Mouse (Mus musculus) adrenal gland, adult 18-20 months (tissue): ENCODE results near the gene Tmem8b. TPM values are rescaled to one million over a fixed set of nuclear protein-coding genes. Genes with fewer than 3 reads are reported as not detected.

ENCODE experiments used
- microRNA-seq, 2 experiments: library from miRNA; unstranded; fragments of <30 nt; microRNA quantifications; one replicate each; pipeline ENCODE4 v1.2.0; 2021; ENCODE audit warnings: borderline number of aligned reads in 2 of 2
- total RNA-seq, 2 experiments: library from RNA; stranded (reverse); gene quantifications; 1 replicate in 1 of 2; 2 replicates in 1 of 2; pipeline ENCODE4 v1.2.3; 2021

Tmem8b gene
- total RNA-seq, 2 experiments from 2014 or later, result 5.2 to 7.5 TPM

Small RNA genes lying within 50 kb of the gene (microRNA-seq; reads per million reads assigned to microRNA genes)
- 0.47 to 1.8 reads per million in 2 experiments for gene Gm25262

Other genes starting within 250 kb of the Tmem8b start
- not detected for gene Fam166b, start 239.8 kb upstream of the Tmem8b start, total RNA-seq
- 10 to 100 TPM; 67.6 to 72.3 TPM for gene Tesk1, start 227.0 kb upstream of the Tmem8b start, total RNA-seq
- 1 to 10 TPM; 2.6 to 2.8 TPM for gene Cd72, start 214.3 kb upstream of the Tmem8b start, total RNA-seq
- gene Sit1, start 185.2 kb upstream of the Tmem8b start, total RNA-seq, result under 1 TPM in 1 of 2 experiments, not detected in 1; 0.38 TPM
- 10 to 100 TPM; 49.7 to 58.0 TPM for gene Ccdc107, start 176.1 kb upstream of the Tmem8b start, total RNA-seq
- 1 to 10 TPM; 1.1 to 1.9 TPM for gene Arhgef39, start 169.3 kb upstream of the Tmem8b start, total RNA-seq
- under 1 TPM; 0.56 to 0.61 TPM for gene Car9, start 162.0 kb upstream of the Tmem8b start, total RNA-seq
- gene Tpm2, start 145.2 kb upstream of the Tmem8b start, total RNA-seq, result 10 to 100 TPM; 33.4 to 61.7 TPM
- gene Creb3, start 106.6 kb upstream of the Tmem8b start, total RNA-seq, result 100 to 1,000 TPM in 1 of 2 experiments, 10 to 100 TPM in 1; 95.8 to 144 TPM
- 100 to 1,000 TPM; 167 to 208 TPM for gene Tln1, start 106.3 kb upstream of the Tmem8b start, total RNA-seq
- 10 to 100 TPM; 40.7 to 48.7 TPM for gene Rgp1, start 90.3 kb upstream of the Tmem8b start, total RNA-seq
- 1 to 10 TPM; 8.2 to 8.3 TPM for gene Gba2, start 90.1 kb upstream of the Tmem8b start, total RNA-seq
- gene Msmp, start 84.5 kb upstream of the Tmem8b start, total RNA-seq, result under 1 TPM; 0.70 to 0.73 TPM
- 10 to 100 TPM; 24.9 to 42.4 TPM for gene Npr2, start 37.0 kb upstream of the Tmem8b start, total RNA-seq
- under 1 TPM; 0.53 to 0.54 TPM for gene Spag8, start 15.4 kb upstream of the Tmem8b start, total RNA-seq
- gene Hint2, start 12.5 kb upstream of the Tmem8b start, total RNA-seq, result 100 to 1,000 TPM in 1 of 2 experiments, 10 to 100 TPM in 1; 79.2 to 121 TPM
- gene Fam221b, start 174 bp downstream of the Tmem8b start, total RNA-seq, result under 1 TPM; 0.19 to 0.40 TPM
- gene Olfr70, start 31.8 kb downstream of the Tmem8b start, total RNA-seq, result not detected
- gene Olfr71, start 41.3 kb downstream of the Tmem8b start, total RNA-seq, result not detected
- 1 to 10 TPM; 2.4 to 6.4 TPM for gene Hrct1, start 58.2 kb downstream of the Tmem8b start, total RNA-seq
- gene Spaar, start 61.1 kb downstream of the Tmem8b start, total RNA-seq, result 1 to 10 TPM; 1.6 to 2.3 TPM
- not detected for gene Olfr159, start 102.0 kb downstream of the Tmem8b start, total RNA-seq
- gene Olfr156, start 154.9 kb downstream of the Tmem8b start, total RNA-seq, result not detected
- not detected for gene Olfr157, start 171.2 kb downstream of the Tmem8b start, total RNA-seq
- gene Olfr155, start 182.6 kb downstream of the Tmem8b start, total RNA-seq, result not detected
- 10 to 100 TPM; 17.4 to 22.0 TPM for gene Reck, start 206.6 kb downstream of the Tmem8b start, total RNA-seq